Mouse (Mus musculus) E14TG2a.4 (cell line): ENCODE measurements at regions not wholly inside any gene's neighbourhood (a gene's known extent, or its start where the extent isn't known, plus 50 kb on each side); places are given as distances from the start of the nearest gene placed in this dataset.

Experiments used
- H3K27me3 ChIP-seq: 2 replicates; pipeline ENCODE4 v1.6.1; 2014; ENCODE audit warnings: low read length, control low read depth; ENCODE audit not compliant: insufficient read depth
- H3K36me3 ChIP-seq: 2 replicates; pipeline ENCODE4 v1.6.1; 2014; ENCODE audit warnings: low read length, control low read depth; ENCODE audit not compliant: insufficient read depth
- H3K4me1 ChIP-seq: replicated peaks from 2 replicates; pipeline ENCODE4 v1.6.1; 2014; ENCODE audit warnings: low read depth, low read length, control low read depth
- H3K4me3 ChIP-seq: replicated peaks from 2 replicates; pipeline ENCODE4 v1.5.1; 2014; ENCODE audit warnings: mild to moderate bottlenecking, low read length
- H3K9me3 ChIP-seq: 2 replicates; pipeline ENCODE4 v1.6.1; 2014; ENCODE audit warnings: low read length, control low read depth
- CTCF ChIP-seq: conservative IDR thresholded peaks from 2 replicates; pipeline ENCODE4 v1.5.1; 2014; ENCODE audit warnings: low read length
- NANOG ChIP-seq: IDR thresholded peaks from 2 replicates; pipeline ENCODE4 v1.6.1; 2014; ENCODE audit warnings: borderline replicate concordance, low read length, mixed read lengths
- POU5F1 ChIP-seq: IDR thresholded peaks from 2 replicates; pipeline ENCODE4 v1.6.1; 2014; ENCODE audit warnings: low read length, borderline replicate concordance

- TF ChIP-seq CTCF (no peak), POU5F1 (no peak), NANOG (no peak)
- Histone ChIP-seq H3K27me3 (no peaks in the 10 kb centered on the region), H3K36me3 (no peaks in the 10 kb centered on the region), H3K9me3 (no peaks in the 10 kb centered on the region), H3K4me1 (no peaks in the 10 kb centered on the region), H3K4me3 (no peak overlapping the region)
Measured at GRCm38 (mm10) chr2:138897101-138897500, 596.6 kb upstream of the Sptlc3 start.

- H3K4me3 ChIP-seq, result no peak overlapping the region
- no peak for TF ChIP-seq POU5F1
- peaks cover 36% of the 10 kb centered on the region for H3K9me3 ChIP-seq
- H3K27me3 ChIP-seq, result no peaks in the 10 kb centered on the region
- no peaks in the 10 kb centered on the region for H3K4me1 ChIP-seq
- H3K36me3 ChIP-seq, result no peaks in the 10 kb centered on the region
Measured at GRCm38 (mm10) chr2:138937165-138937564, 556.5 kb upstream of the Sptlc3 start.

- Histone ChIP-seq H3K36me3 (no peaks in the 10 kb centered on the region), H3K4me3 (no peak overlapping the region), H3K27me3 (no peaks in the 10 kb centered on the region), H3K9me3 (peaks cover 28% of the 10 kb centered on the region), H3K4me1 (no peaks in the 10 kb centered on the region)
- TF ChIP-seq POU5F1, result no peak
- TF ChIP-seq NANOG, result no peak
- TF ChIP-seq CTCF, result no peak
Measured at GRCm38 (mm10) chr2:138939367-138939766, 554.3 kb upstream of the Sptlc3 start.

DNA sequence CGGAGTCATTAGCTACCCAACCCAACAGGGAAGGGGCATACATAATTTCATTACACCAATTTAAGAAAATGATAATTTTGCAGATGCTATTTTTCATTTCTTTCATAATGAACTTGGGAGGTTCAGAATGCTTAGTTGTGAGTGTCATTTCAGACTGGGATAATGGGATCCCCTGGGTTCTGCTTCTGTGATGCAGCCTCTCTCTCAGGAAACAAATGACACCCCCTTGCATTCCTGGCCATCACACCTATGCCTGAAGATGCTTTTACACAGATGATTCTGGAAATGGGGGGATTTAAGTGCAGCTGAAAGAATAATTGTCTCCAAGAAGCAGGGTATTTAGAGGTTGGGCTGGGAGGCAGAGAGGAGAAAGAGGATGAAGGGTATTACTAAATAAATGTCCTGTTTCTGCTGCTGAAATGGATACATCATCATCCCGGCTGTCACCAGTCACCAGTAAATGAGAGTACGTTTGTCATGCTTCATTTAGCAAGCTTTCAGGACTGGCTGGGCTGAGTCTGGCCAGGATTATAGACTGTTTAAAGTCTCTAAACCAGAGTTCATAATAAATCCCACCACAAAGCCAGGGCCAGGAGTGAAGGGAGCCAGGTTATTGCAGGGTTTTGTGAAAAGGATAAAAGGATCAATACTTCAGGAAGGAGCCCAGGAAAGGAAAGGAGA is 527.5 kb upstream of the Sptlc3 start:
- H3K4me3 ChIP-seq, result no peak overlapping the region
- no peaks in the 10 kb centered on the region for H3K4me1 ChIP-seq
- H3K36me3 ChIP-seq, result no peaks in the 10 kb centered on the region
- H3K9me3 ChIP-seq, result no peaks in the 10 kb centered on the region
- H3K27me3 ChIP-seq, result no peaks in the 10 kb centered on the region
- TF ChIP-seq NANOG, result no peak
- 0 out of 2 replicates have a peak, but pooled peaks have one; percentile 5 for TF ChIP-seq CTCF
- no peak for TF ChIP-seq POU5F1

DNA sequence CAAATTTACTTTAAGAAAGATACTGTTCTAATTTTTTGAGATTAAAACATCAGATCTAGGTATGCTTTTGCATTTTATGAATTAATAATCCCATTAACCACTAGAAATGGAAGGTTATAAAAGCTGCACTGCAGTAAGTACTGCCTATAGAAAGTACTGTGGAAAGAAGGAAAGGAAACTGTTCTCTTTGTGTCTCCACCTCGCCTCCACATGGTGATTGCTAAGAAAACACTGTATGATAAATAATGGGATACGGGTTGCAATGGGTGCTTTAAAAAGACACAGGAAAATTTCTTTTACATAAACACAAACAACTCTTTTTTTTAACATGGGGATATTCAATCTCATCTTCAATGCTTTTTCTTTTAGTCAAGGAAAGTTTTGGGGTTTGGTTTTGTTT is 519.2 kb upstream of the Sptlc3 start:
- Histone ChIP-seq H3K27me3 (no peaks in the 10 kb centered on the region), H3K4me3 (no peak overlapping the region), H3K4me1 (no peaks in the 10 kb centered on the region), H3K36me3 (no peaks in the 10 kb centered on the region), H3K9me3 (no peaks in the 10 kb centered on the region)
- TF ChIP-seq CTCF, result no peak
- no peak for TF ChIP-seq NANOG
- no peak for TF ChIP-seq POU5F1

DNA sequence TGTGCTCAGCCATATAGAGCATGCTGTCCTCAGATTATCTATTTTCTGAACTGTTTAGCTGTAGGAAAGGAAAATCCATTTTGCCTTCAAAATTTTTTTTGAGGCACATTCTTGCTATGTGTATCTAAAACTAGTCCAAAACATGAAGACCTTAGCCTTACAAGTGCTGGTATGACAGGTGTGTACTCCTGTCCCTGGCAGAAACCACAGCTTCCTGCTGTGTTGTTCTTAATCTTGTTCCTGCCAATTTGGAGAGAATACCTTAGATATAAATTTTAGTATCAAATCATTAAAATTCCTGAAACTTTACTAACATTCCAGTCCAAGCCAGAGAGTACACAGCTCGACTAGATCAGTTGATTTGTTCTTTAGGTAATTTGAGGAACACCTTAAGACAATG is 503.7 kb upstream of the Sptlc3 start:
- TF ChIP-seq NANOG (no peak), POU5F1 (no peak), CTCF (no peak)
- Histone ChIP-seq H3K4me3 (no peak overlapping the region), H3K9me3 (no peaks in the 10 kb centered on the region), H3K36me3 (no peaks in the 10 kb centered on the region), H3K4me1 (no peaks in the 10 kb centered on the region), H3K27me3 (no peaks in the 10 kb centered on the region)

DNA sequence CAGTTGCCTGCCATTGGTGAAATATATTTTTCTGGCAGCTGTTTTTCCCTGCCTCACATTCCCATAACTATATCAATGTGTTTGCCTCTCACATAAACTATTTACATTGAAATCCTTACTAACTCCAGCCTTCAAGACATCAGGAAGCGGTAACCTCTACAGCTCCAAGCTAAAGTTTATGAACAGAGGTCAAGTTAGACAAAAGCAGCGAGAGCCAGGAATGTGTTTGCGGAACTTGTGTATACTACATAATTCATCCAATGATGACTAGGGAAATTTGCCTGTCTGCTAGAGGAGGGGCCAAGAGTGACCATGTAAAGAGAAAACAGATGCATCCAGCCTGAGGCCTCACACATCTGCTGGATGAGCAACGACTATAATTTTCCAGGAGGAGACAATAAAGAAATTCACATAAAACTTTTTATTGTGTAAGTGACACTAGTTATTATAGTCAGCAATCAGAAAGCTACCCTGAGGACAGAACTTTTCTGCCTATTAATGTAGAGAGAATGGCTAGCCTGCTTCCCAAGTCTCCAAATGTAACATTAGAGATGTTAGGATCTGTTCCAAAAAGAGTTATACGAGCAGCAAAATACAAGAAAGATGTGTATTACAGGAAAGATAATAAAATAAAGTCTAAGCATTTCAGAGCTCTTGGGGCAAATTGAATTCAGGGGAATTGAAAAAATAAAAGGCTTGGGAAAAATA is 461.5 kb upstream of the Sptlc3 start:
- H3K9me3 ChIP-seq, result no peaks in the 10 kb centered on the region
- H3K36me3 ChIP-seq, result no peaks in the 10 kb centered on the region
- TF ChIP-seq CTCF (no peak), NANOG (no peak), POU5F1 (no peak)
- H3K4me1 ChIP-seq, result no peaks in the 10 kb centered on the region
- no peak overlapping the region for H3K4me3 ChIP-seq
- H3K27me3 ChIP-seq, result no peaks in the 10 kb centered on the region

DNA sequence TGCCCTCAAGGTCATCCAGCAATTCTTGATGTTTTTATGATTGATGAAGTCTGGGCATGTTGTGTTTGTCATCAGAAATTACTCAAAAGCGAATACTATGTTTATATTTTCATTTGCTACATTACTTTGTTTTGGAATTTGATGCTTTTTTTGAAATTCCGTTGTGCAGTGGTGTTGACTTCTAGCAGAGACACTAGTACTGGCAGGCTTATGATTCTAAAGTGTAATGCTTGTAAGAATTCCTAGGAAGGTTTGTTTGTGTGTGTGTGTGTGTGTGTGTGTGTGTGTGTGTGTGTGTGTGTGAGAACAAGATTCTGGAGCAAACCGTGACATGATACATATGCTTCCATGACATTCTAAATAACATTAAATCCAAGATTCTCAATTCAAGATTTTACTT is 458.9 kb upstream of the Sptlc3 start:
- H3K4me3 ChIP-seq, result no peak overlapping the region
- TF ChIP-seq POU5F1 (no peak), NANOG (no peak)
- H3K27me3 ChIP-seq, result no peaks in the 10 kb centered on the region
- no peaks in the 10 kb centered on the region for H3K9me3 ChIP-seq
- H3K4me1 ChIP-seq, result no peaks in the 10 kb centered on the region
- H3K36me3 ChIP-seq, result no peaks in the 10 kb centered on the region

DNA sequence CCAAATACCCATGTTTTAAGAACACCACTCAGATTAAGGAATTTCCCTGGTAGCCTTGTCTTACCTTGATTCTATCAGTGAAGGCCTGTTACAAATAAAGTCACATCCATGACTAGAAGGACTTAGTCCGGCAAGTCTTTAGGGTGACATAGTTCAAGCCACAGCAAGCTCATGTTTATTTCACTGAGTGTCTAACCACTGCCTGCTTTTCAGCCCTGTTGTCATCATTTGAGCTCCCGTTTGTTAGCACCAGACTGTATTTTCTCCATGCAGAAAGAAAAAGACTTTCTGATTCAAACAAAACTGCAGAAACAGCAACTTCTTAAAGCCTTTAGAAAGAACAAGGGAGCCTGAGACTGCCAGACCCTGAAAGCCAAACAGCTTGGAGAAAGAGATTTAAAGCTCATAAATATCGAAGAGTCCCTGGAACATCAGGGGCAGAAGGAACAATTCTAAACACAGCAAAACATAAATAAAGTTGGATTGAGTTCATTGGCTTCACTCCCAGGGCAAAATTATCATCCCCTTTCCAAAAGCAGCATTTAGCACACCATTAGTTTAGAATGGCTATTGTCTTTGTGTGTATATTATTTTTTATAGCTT is 451.9 kb upstream of the Sptlc3 start:
- TF ChIP-seq NANOG (no peak), POU5F1 (no peak), CTCF (no peak)
- Histone ChIP-seq H3K4me1 (no peaks in the 10 kb centered on the region), H3K27me3 (no peaks in the 10 kb centered on the region), H3K36me3 (no peaks in the 10 kb centered on the region), H3K4me3 (no peak overlapping the region), H3K9me3 (no peaks in the 10 kb centered on the region)
